Comparison of ENCODE assay signal across 18 mouse cellular contexts in the genomic region with DNA sequence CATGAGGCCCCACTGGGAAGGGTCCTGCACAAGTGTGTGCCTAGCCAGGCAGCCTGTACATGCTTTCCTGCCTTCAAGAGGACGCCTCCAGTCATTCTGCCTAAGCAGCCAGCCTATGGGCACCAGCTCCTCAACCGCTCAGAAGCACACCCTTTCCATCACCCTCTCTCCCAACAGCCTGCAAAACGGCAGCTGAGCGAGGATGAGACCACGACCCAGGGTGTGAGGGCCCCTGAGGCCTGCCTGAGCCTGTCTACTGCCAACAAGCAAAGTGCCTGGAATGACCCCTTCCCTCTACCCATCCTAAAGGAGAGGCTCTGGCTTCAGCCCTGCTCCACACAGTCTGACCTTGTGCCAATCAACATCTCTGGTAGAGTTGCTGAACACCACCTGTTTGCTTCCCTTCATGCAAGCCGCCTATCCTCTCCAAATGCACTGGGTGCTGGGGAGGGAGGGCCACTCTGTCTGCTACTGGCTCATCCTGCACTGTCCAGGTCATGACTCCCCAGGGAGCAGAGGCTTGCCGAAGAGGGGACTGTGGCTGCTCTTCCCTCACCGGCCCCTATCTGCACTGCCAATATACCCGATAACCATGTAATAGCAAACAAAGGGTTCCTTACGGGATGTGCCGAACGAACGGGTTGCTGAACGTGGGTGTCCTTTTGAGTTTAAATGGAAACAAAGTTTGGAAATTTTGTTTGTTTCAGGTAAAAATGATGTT.
"Had no signal": no experiment of that assay in that cellular context is flagged by ENCODE, and none has a peak within 500 bp of the region (broad histone marks: within the 10 kb centered on the region; RNA-seq: fewer than 3 reads in every experiment).

No protein-coding gene starts in this region.

- H3K27me3 ChIP-seq: lung, embryonic 15.5 days had no signal

- H3K36me3 ChIP-seq: kidney, embryonic 15.5 days; lung, embryonic 15.5 days; midbrain, embryonic 12.5 days had no signal

- H3K9ac ChIP-seq: kidney, embryonic 15.5 days; limb, embryonic 12.5 days; limb, embryonic 15.5 days; liver, embryonic 14.5 days; liver, postnatal 0 days; lung, embryonic 15.5 days; midbrain, embryonic 12.5 days had no signal

- H3K4me2 ChIP-seq: kidney, embryonic 15.5 days; limb, embryonic 12.5 days; limb, embryonic 15.5 days; liver, embryonic 11.5 days; lung, embryonic 15.5 days; midbrain, embryonic 12.5 days had no signal

- H3K9me3 ChIP-seq: kidney, embryonic 15.5 days; limb, embryonic 12.5 days; limb, embryonic 15.5 days; lung, embryonic 15.5 days; midbrain, embryonic 12.5 days had no signal

- H3K4me3 ChIP-seq: kidney, embryonic 15.5 days; left cerebral cortex, adult 2 months; limb, embryonic 12.5 days; limb, embryonic 15.5 days; lung, embryonic 15.5 days; megakaryocyte, embryonic 14.5 days; midbrain, embryonic 12.5 days had no signal

- DNase-seq: kidney, adult 8-10 months; kidney, postnatal 10 days; layer of hippocampus, postnatal 36 days; left cerebral cortex, postnatal 4 days; liver, postnatal 0 days; lung, postnatal 10 days; lung, postnatal 36 days; thymus, adult 18-20 months; thymus, postnatal 36 days had no signal

- ATAC-seq: liver, postnatal 0 days had no signal

- H3K4me1 ChIP-seq: limb, embryonic 15.5 days had no signal

- H3K27ac ChIP-seq: left cerebral cortex, adult 2 months; limb, embryonic 15.5 days; liver, embryonic 14.5 days; lung, embryonic 15.5 days; midbrain, embryonic 12.5 days had no signal
